Mouse (Mus musculus): ENCODE data around the gene Cdk7. TPM values are rescaled to one million over a fixed set of nuclear protein-coding genes. Genes with fewer than 3 reads are reported as not detected.
A peak's percentile ranks its signal among the peaks of the same experiment; 100 is the strongest.

The Cdk7 gene
- polyA plus RNA-seq (2015; fragmentation: Nextera tagmentation; extraction: Ambion mirVana): 64.4 and 67.7 TPM in 2 replicates

DNA sequence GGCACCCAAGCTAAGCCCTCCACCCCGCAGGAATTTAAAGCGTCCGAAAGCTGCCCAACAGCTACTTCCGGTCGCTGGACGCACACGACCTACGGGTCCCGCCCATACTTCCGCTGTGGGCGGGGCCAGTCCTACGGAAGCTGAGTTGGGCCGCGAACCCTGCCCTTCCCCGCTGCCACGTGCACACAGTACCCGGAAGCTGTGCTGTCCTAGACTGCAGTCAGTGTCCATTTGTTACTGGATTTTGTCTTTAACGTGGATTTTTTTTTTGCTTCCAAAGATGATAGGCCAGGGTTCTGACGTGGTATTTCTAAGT is at the start of gene Cdk7:
Gene Cdk7 (minus strand): TSS at position 79 of the 316 bp plus-strand sequence.
- peak within 1 kb of the TSS; percentile 93 for H3K9ac ChIP-seq (ENCODE audit: low read length)
- H3K9me3 ChIP-seq (replicated peaks; ENCODE audit: control insufficient read depth, low read length): no peaks in the 10 kb centered on the region
- peak within 1 kb of the TSS; percentile 83 for H3K4me3 ChIP-seq (ENCODE audit: low read length)
- H3K27ac ChIP-seq (ENCODE audit: low read length): peak within 1 kb of the TSS; percentile 94
- peak; percentile 96 for ATAC-seq (replicated peaks; ENCODE audit: extremely low read depth, insufficient read depth, low FRiP score)
- peaks cover 6% of the 10 kb centered on the region for H3K36me3 ChIP-seq (ENCODE audit: control insufficient read depth, insufficient read depth)
- whole genome bisulfite sequencing: under 1% methylated on average over 19 of the region's 19 CpGs
- no peaks in the 10 kb centered on the region for H3K27me3 ChIP-seq (ENCODE audit: control insufficient read depth, insufficient read depth, low read length)
- H3K4me2 ChIP-seq (ENCODE audit: low read depth, low read length): peak within 1 kb of the TSS; percentile 86
- peaks cover 21% of the 10 kb centered on the region for H3K4me1 ChIP-seq (ENCODE audit: control insufficient read depth, insufficient read depth, low read length)

DNA sequence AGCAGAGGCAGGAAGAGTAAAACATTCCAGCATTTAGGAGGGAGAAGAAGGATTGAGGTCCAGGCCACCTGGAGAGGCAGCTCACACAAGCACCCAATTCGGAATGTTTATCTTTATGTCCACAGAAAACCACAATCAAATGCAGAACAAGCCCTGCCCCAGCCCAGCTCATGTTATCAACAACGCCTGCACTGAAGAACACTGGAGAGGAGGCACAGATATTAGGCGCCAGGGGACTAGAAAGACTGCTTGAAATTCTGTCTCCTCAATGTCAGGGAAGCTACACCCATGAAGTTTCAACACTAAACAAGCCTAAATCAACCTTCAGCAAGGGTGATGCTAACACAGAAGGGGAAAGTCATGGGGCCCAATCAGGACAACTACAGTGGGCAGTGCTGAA is 46.8 kb upstream of the Cdk7 start:
- Histone ChIP-seq H3K4me1 (ENCODE audit: control insufficient read depth, insufficient read depth, low read length) (peaks cover 13% of the 10 kb centered on the region), H3K9ac (ENCODE audit: low read length) (no peak overlapping the region), H3K27ac (ENCODE audit: low read length) (no peak overlapping the region), H3K27me3 (ENCODE audit: control insufficient read depth, insufficient read depth, low read length) (no peaks in the 10 kb centered on the region), H3K4me2 (ENCODE audit: low read depth, low read length) (no peak overlapping the region), H3K36me3 (ENCODE audit: control insufficient read depth, insufficient read depth) (peaks cover 10% of the 10 kb centered on the region), H3K4me3 (ENCODE audit: low read length) (no peak overlapping the region), H3K9me3 (replicated peaks; ENCODE audit: control insufficient read depth, low read length) (no peaks in the 10 kb centered on the region)
- ATAC-seq (replicated peaks; ENCODE audit: extremely low read depth, insufficient read depth, low FRiP score): no peak
- WGBS: 51% methylated on average over 3 of the region's 3 CpGs

DNA sequence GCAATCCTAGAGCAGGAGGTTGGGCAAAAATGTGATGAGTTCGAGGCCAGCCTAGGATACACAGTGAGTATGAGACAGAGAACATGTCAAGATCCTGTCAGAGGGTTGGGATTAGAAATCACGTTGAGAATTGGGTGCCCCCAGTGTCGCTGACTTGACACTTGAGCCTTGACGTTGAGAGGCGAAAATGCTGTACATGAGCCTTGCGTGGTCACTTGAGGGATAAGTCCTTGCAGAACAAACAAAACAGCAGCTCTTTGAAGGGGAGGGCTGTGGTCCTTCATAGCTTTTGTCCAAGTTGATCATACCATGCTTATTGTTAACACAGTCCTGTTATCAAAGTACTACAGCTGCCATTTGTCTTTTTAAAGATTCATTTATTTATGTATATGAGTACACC is 46.0 kb upstream of the Cdk7 start:
- Histone ChIP-seq H3K9me3 (replicated peaks; ENCODE audit: control insufficient read depth, low read length) (no peaks in the 10 kb centered on the region), H3K27ac (ENCODE audit: low read length) (no peak overlapping the region), H3K27me3 (ENCODE audit: control insufficient read depth, insufficient read depth, low read length) (no peaks in the 10 kb centered on the region), H3K4me2 (ENCODE audit: low read depth, low read length) (no peak overlapping the region), H3K4me3 (ENCODE audit: low read length) (no peak overlapping the region), H3K36me3 (ENCODE audit: control insufficient read depth, insufficient read depth) (peaks cover 8% of the 10 kb centered on the region), H3K4me1 (ENCODE audit: control insufficient read depth, insufficient read depth, low read length) (peaks cover 13% of the 10 kb centered on the region), H3K9ac (ENCODE audit: low read length) (no peak overlapping the region)
- 55% methylated on average over 6 of the region's 6 CpGs for WGBS
- ATAC-seq (replicated peaks; ENCODE audit: extremely low read depth, insufficient read depth, low FRiP score): no peak

GRCm38 (mm10) chr13:100776056-100776419 is 45.3 kb upstream of the Cdk7 start:
- WGBS: 13% methylated on average over 8 of the region's 8 CpGs
- no peaks in the 10 kb centered on the region for H3K27me3 ChIP-seq (ENCODE audit: control insufficient read depth, insufficient read depth, low read length)
- peak overlapping the region; percentile 91 for H3K4me2 ChIP-seq (ENCODE audit: low read depth, low read length)
- H3K9ac ChIP-seq (ENCODE audit: low read length): peak overlapping the region; percentile 84
- ATAC-seq (replicated peaks; ENCODE audit: extremely low read depth, insufficient read depth, low FRiP score): 0 out of 2 replicates have a peak, but pooled peaks have one; percentile 2
- H3K4me3 ChIP-seq (ENCODE audit: low read length): peak overlapping the region; percentile 96
- H3K4me1 ChIP-seq (ENCODE audit: control insufficient read depth, insufficient read depth, low read length): peaks cover 13% of the 10 kb centered on the region
- H3K27ac ChIP-seq (ENCODE audit: low read length): peak overlapping the region; percentile 19; the same call in 1 of the 2 replicates
- no peaks in the 10 kb centered on the region for H3K9me3 ChIP-seq (replicated peaks; ENCODE audit: control insufficient read depth, low read length)
- H3K36me3 ChIP-seq (ENCODE audit: control insufficient read depth, insufficient read depth): peaks cover 5% of the 10 kb centered on the region

DNA sequence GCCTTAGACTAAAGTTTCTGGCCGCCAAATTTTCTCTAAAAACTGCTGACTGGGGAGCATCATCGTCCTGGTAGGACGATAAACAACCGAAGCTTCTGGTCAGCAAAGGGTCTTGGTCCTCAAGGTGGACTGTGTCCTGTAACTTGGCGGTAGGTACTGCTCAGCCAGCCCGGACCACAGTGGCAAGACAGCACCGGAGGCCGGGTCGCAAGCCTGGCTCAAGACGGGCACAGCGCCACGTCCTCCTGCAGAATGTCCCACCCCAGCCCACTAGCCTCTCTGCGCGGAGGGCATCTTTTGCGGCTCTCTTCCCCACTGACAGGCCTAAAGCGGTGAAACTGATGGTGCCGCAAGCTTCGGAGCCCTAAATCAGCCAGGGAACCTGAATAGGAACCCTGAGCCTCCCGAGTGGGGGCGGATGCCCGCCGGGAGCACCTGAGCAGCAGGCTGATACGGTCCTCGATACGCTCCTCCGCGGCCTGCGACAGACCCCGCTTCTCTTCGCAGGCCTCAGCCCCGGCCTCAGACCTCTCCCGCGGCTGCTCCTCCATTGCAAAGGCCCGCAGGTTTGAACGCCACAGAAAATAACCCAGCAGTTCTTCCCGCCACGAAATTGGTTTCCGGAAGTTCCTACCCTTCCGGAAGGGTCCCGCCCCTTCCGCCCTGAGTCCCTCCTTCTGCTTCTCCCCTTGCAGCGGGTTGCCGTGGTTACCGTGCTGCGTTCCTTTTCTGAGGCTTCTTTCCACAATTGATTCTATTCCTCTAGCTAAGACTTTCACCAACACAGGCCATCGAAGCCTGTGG is 44.7 kb upstream of the Cdk7 start, which contains the start of gene Cenph:
Gene Cenph (minus strand): TSS at position 648 of the 804 bp plus-strand sequence.
- Histone ChIP-seq H3K4me2 (ENCODE audit: low read depth, low read length) (peak within 1 kb of the TSS; percentile 91), H3K9ac (ENCODE audit: low read length) (peak within 1 kb of the TSS; percentile 84), H3K27ac (ENCODE audit: low read length) (peak within 1 kb of the TSS; percentile 19; the same call in 1 of the 2 replicates), H3K36me3 (ENCODE audit: control insufficient read depth, insufficient read depth) (peaks cover 5% of the 10 kb centered on the region; the same call in 1 of the 2 replicates), H3K4me1 (ENCODE audit: control insufficient read depth, insufficient read depth, low read length) (peaks cover 13% of the 10 kb centered on the region), H3K4me3 (ENCODE audit: low read length) (peak within 1 kb of the TSS; percentile 96), H3K9me3 (replicated peaks; ENCODE audit: control insufficient read depth, low read length) (no peaks in the 10 kb centered on the region), H3K27me3 (ENCODE audit: control insufficient read depth, insufficient read depth, low read length) (no peaks in the 10 kb centered on the region)
- ATAC-seq (replicated peaks; ENCODE audit: extremely low read depth, insufficient read depth, low FRiP score): peak; percentile 85
- WGBS: 1% methylated on average over 46 of the region's 46 CpGs

GRCm38 (mm10) chr13:100774704-100775103 is 44.0 kb upstream of the Cdk7 start:
- H3K4me2 ChIP-seq (ENCODE audit: low read depth, low read length): peak overlapping the region; percentile 91
- peak overlapping the region; percentile 96 for H3K4me3 ChIP-seq (ENCODE audit: low read length)
- H3K27ac ChIP-seq (ENCODE audit: low read length): no peak overlapping the region
- peak overlapping the region; percentile 84 for H3K9ac ChIP-seq (ENCODE audit: low read length)
- peaks cover 11% of the 10 kb centered on the region for H3K36me3 ChIP-seq (ENCODE audit: control insufficient read depth, insufficient read depth)
- H3K27me3 ChIP-seq (ENCODE audit: control insufficient read depth, insufficient read depth, low read length): no peaks in the 10 kb centered on the region
- H3K9me3 ChIP-seq (replicated peaks; ENCODE audit: control insufficient read depth, low read length): no peaks in the 10 kb centered on the region
- ATAC-seq (replicated peaks; ENCODE audit: extremely low read depth, insufficient read depth, low FRiP score): no peak
- peaks cover 13% of the 10 kb centered on the region for H3K4me1 ChIP-seq (ENCODE audit: control insufficient read depth, insufficient read depth, low read length)

GRCm38 (mm10) chr13:100755329-100755728 is 24.6 kb upstream of the Cdk7 start:
- H3K4me3 ChIP-seq (ENCODE audit: low read length): no peak overlapping the region
- H3K27ac ChIP-seq (ENCODE audit: low read length): no peak overlapping the region
- H3K4me2 ChIP-seq (ENCODE audit: low read depth, low read length): no peak overlapping the region
- peaks cover 5% of the 10 kb centered on the region; the same call in 1 of the 2 replicates for H3K36me3 ChIP-seq (ENCODE audit: control insufficient read depth, insufficient read depth)
- no peak overlapping the region for H3K9ac ChIP-seq (ENCODE audit: low read length)
- ATAC-seq (replicated peaks; ENCODE audit: extremely low read depth, insufficient read depth, low FRiP score): 0 out of 2 replicates have a peak, but pooled peaks have one; percentile 37
- H3K4me1 ChIP-seq (ENCODE audit: control insufficient read depth, insufficient read depth, low read length): 0 out of 2 replicates have a peak, but pooled peaks cover 2% of the 10 kb centered on the region
- peaks cover 3% of the 10 kb centered on the region; the same call in 1 of the 2 replicates for H3K9me3 ChIP-seq (replicated peaks; ENCODE audit: control insufficient read depth, low read length)
- no peaks in the 10 kb centered on the region for H3K27me3 ChIP-seq (ENCODE audit: control insufficient read depth, insufficient read depth, low read length)
- WGBS: 43% methylated on average over 2 of the region's 2 CpGs

DNA sequence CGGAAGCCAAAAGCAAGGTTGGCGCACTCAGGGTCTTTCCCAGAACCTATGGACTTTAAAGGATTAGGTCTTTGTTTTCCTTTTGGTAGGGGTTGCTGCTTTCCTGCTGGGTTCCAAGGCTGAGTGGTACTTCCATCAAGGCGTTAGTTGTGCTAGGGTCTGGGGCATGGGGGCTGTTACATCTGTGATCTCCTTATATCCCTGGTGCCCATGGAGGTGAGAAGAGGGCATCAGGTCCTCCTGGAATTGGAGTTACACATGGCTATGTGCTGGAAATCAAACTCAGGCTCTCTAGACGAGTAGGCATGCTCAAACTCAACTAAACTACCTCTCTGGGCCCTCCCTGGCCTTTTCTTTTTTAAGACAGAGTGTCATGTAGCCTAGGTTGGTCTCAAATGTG is 23.4 kb upstream of the Cdk7 start:
- Histone ChIP-seq H3K4me2 (ENCODE audit: low read depth, low read length) (no peak overlapping the region), H3K4me1 (ENCODE audit: control insufficient read depth, insufficient read depth, low read length) (0 out of 2 replicates have a peak, but pooled peaks cover 2% of the 10 kb centered on the region), H3K27me3 (ENCODE audit: control insufficient read depth, insufficient read depth, low read length) (no peaks in the 10 kb centered on the region), H3K27ac (ENCODE audit: low read length) (no peak overlapping the region), H3K4me3 (ENCODE audit: low read length) (no peak overlapping the region), H3K9ac (ENCODE audit: low read length) (no peak overlapping the region), H3K36me3 (ENCODE audit: control insufficient read depth, insufficient read depth) (no peaks in the 10 kb centered on the region), H3K9me3 (replicated peaks; ENCODE audit: control insufficient read depth, low read length) (peaks cover 3% of the 10 kb centered on the region; the same call in 1 of the 2 replicates)
- ATAC-seq (replicated peaks; ENCODE audit: extremely low read depth, insufficient read depth, low FRiP score): no peak
- 59% methylated on average over 4 of the region's 4 CpGs for WGBS

- Histone ChIP-seq H3K27me3 (ENCODE audit: control insufficient read depth, insufficient read depth, low read length) (no peaks in the 10 kb centered on the region), H3K4me1 (ENCODE audit: control insufficient read depth, insufficient read depth, low read length) (0 out of 2 replicates have a peak, but pooled peaks cover 2% of the 10 kb centered on the region), H3K9me3 (replicated peaks; ENCODE audit: control insufficient read depth, low read length) (peaks cover 3% of the 10 kb centered on the region; the same call in 1 of the 2 replicates), H3K4me3 (ENCODE audit: low read length) (no peak overlapping the region), H3K36me3 (ENCODE audit: control insufficient read depth, insufficient read depth) (no peaks in the 10 kb centered on the region), H3K4me2 (ENCODE audit: low read depth, low read length) (no peak overlapping the region), H3K27ac (ENCODE audit: low read length) (no peak overlapping the region), H3K9ac (ENCODE audit: low read length) (no peak overlapping the region)
- 63% methylated on average over 6 of the region's 6 CpGs for WGBS
- ATAC-seq (replicated peaks; ENCODE audit: extremely low read depth, insufficient read depth, low FRiP score): no peak
Measured at GRCm38 (mm10) chr13:100753011-100753410, 22.3 kb upstream of the Cdk7 start.

Measured in heart, embryonic 16.5 days (tissue).